Mouse (Mus musculus) heart, postnatal 4 days (tissue): ENCODE results near the gene Fry. TPM values are rescaled to one million over a fixed set of nuclear protein-coding genes. Genes with fewer than 3 reads are reported as not detected.
A peak's percentile ranks its signal among the peaks of the same experiment; 100 is the strongest.

Experiments used
- DNase-seq: peaks from one replicate; pipeline ENCODE4 v3.0.0; 2021
- total RNA-seq, 2 experiments: library from RNA; stranded (reverse); gene quantifications; 2 replicates each; pipeline ENCODE4 v1.2.3; 2021

The Fry gene
- total RNA-seq, 2 experiments from 2014 or later = 169 to 174 TPM

GRCm38 (mm10) chr5:150229086-150229485 is 110.6 kb downstream of the Fry start:
- DNase-seq = no peak

- DNase-seq = no peak
Observed at GRCm38 (mm10) chr5:150229776-150230175, 111.3 kb downstream of the Fry start.

- DNase-seq = peak; percentile 63
Observed at GRCm38 (mm10) chr5:150232159-150233150, 114.0 kb downstream of the Fry start.

GRCm38 (mm10) chr5:150233154-150233886 is 114.9 kb downstream of the Fry start:
- DNase-seq = peak; percentile 80

- DNase-seq = no peak
Observed at GRCm38 (mm10) chr5:150235931-150236330, 117.5 kb downstream of the Fry start.

GRCm38 (mm10) chr5:150236597-150236996 is 118.2 kb downstream of the Fry start:
- no peak for DNase-seq

GRCm38 (mm10) chr5:150241638-150242037 is 123.2 kb downstream of the Fry start:
- no peak for DNase-seq

- peak; percentile 36 for DNase-seq
Observed at GRCm38 (mm10) chr5:150246737-150247136, 128.3 kb downstream of the Fry start.

GRCm38 (mm10) chr5:150257764-150258163 is 139.3 kb downstream of the Fry start:
- DNase-seq = no peak

GRCm38 (mm10) chr5:150259191-150260053 is 141.0 kb downstream of the Fry start:
- DNase-seq = peak; percentile 59

- DNase-seq = no peak
Observed at GRCm38 (mm10) chr5:150260054-150260386, 141.6 kb downstream of the Fry start.

- DNase-seq = no peak
Observed at GRCm38 (mm10) chr5:150261361-150261760, 142.9 kb downstream of the Fry start.

- no peak for DNase-seq
Observed at GRCm38 (mm10) chr5:150262046-150262716, 143.7 kb downstream of the Fry start.

GRCm38 (mm10) chr5:150262717-150263103 is 144.3 kb downstream of the Fry start:
- peak; percentile 37 for DNase-seq

- DNase-seq = no peak
Observed at GRCm38 (mm10) chr5:150263162-150263561, 144.7 kb downstream of the Fry start.

- no peak for DNase-seq
Observed at GRCm38 (mm10) chr5:150263656-150264055, 145.2 kb downstream of the Fry start.

GRCm38 (mm10) chr5:150265005-150265404 is 146.6 kb downstream of the Fry start:
- DNase-seq = no peak

GRCm38 (mm10) chr5:150265953-150266352 is 147.5 kb downstream of the Fry start:
- DNase-seq = no peak

GRCm38 (mm10) chr5:150268261-150268660 is 149.8 kb downstream of the Fry start:
- no peak for DNase-seq

GRCm38 (mm10) chr5:150270468-150270867 is 152.0 kb downstream of the Fry start:
- no peak for DNase-seq

- DNase-seq = no peak
Observed at GRCm38 (mm10) chr5:150272173-150272572, 153.7 kb downstream of the Fry start.

- no peak for DNase-seq
Observed at GRCm38 (mm10) chr5:150275314-150275713, 156.9 kb downstream of the Fry start.
